Mouse (Mus musculus): ENCODE data around the gene Plcb1.

The Plcb1 gene

GRCm38 (mm10) chr2:135503998-135504354 lies 718.1 kb downstream of the Plcb1 start:
- no peak for DNase-seq (ENCODE audit: low read depth, low spot score)

- DNase-seq (ENCODE audit: low read depth, low spot score): no peak
Observed at GRCm38 (mm10) chr2:135507111-135507510, 721.2 kb downstream of the Plcb1 start.

GRCm38 (mm10) chr2:135518956-135519355 lies 733.1 kb downstream of the Plcb1 start:
- no peak for DNase-seq (ENCODE audit: low read depth, low spot score)

Measured in brain, embryonic 18.5 days (tissue).